Mouse (Mus musculus): ENCODE measurements around the gene Ikzf1.

Ikzf1 gene

GRCm38 (mm10) chr11:11690059-11690844, 5.4 kb downstream of the Ikzf1 start:
- DNase-seq (ENCODE audit: low read depth, low spot score) = no peak

GRCm38 (mm10) chr11:11690845-11691196, 6.0 kb downstream of the Ikzf1 start:
- no peak for DNase-seq (ENCODE audit: low read depth, low spot score)

GRCm38 (mm10) chr11:11691324-11692058, 6.7 kb downstream of the Ikzf1 start:
- no peak for DNase-seq (ENCODE audit: low read depth, low spot score)

GRCm38 (mm10) chr11:11692558-11693166, 7.9 kb downstream of the Ikzf1 start:
- no peak for DNase-seq (ENCODE audit: low read depth, low spot score)

DNA sequence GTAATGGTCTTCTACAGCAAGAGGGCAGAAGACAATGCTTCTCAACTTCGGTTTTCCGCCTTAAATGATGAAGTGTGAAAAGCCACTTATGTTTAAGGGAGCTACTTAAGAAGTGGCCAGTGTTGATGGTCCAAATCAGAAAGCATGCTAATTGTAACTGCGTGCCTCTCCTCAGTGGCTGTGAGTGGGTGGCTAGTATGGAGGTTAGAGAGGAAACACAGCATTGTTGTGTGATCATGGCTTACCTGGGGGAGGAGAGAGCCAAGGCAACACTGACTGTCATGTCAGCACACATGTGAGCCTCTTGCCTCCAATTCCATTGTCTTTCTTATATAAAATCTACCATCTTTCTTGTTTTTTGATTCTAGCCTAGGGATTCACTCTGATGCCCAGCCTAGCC, 8.6 kb downstream of the Ikzf1 start:
- DNase-seq (ENCODE audit: low read depth, low spot score) = no peak

DNA sequence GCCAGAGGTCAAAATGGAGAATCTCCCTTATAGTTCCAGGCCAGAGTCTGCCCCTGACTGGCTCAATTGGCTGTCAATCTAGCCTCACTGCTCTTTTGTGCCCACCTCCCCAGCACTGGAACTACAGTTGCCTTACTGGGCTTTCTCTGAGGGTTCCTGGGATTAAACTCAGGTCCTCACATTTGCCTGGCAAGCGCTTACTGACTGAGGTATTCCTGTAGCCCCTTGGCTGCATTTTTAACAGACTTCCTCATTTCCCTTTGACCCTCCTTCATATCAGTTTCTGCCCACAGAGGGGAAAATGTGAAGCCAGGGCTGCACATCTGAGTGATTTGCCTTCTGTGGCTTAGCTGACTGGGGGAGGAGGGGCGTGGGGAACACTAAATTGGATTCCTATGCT, 9.3 kb downstream of the Ikzf1 start:
- no peak for DNase-seq (ENCODE audit: low read depth, low spot score)

DNA sequence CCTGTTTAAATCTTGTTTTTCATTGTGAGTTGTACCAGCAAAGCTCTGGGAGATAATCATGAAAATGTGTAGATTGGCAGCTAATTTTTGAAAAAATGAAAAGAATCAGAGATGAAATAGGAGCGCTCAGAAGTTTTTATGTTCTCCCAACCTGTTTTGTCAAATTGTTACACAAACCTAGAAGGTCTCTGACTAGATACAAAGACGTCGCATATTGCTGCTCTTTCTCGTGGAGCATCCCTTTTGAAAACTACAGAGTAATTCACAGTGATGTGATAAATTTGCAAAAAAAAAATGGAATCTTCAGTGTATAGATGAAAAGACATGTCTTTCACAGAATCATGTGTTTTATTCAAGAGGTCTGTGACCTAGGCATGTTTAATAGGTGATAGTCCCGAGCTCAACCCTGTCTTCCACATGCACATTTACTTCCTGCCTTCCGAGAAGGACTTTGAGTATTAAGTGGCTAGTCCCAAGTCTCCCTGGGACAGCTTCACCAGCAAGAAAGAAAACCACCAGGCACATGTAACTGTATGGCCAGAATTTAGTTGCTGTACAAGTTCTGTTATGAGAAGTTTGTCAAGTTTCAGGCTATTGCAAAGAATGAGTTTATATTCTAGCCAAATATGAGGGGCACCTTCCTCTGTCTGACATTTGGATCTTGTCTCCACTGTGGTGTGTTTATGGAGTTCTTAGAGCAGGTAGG, 9.8 kb downstream of the Ikzf1 start:
- no peak for DNase-seq (ENCODE audit: low read depth, low spot score)

- no peak for DNase-seq (ENCODE audit: low read depth, low spot score)
These were observed 10.5 kb downstream of the Ikzf1 start for GRCm38 (mm10) chr11:11695211-11695887.

- no peak for DNase-seq (ENCODE audit: low read depth, low spot score)
These were observed 11.1 kb downstream of the Ikzf1 start for GRCm38 (mm10) chr11:11695907-11696306.

DNA sequence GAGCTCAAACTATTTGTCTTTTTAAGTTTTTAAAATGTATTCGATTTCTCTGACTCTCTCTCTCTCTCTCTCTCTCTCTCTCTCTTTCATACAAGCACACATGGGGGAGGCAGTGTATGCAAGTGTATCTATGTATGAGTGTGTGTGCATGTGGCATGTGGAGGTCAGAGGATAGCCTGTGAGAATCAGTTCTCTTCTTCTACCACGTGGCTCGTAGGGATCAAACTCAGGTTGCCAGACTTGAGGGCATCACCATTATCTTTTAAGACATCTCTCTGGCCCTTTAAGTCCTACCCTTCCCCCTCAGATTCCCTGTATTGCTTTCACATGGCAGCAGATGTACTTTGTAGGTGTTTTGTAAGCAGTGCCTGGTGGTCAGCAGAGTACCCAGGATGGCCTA, 12.0 kb downstream of the Ikzf1 start:
- DNase-seq (ENCODE audit: low read depth, low spot score) = no peak

DNA sequence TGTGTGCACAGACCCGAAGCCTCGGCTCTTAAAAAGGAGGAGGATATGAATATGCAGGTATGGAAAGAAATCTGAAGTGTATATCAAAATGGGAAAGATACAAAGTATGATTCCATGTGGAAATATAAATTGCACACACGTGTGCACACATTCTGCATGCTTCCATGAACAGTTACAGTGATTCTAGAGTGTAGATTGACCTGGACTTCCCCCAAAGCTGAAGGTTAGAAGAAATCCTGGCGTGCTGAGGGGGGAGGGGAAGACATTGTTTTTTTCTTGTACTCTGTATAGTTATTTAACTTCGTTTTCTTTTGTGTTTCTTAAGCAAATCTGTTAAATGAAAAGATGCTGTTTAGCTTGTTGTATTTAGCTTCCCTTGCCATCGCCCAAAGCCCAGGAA, 16.6 kb downstream of the Ikzf1 start:
- DNase-seq (ENCODE audit: low read depth, low spot score) = no peak

DNA sequence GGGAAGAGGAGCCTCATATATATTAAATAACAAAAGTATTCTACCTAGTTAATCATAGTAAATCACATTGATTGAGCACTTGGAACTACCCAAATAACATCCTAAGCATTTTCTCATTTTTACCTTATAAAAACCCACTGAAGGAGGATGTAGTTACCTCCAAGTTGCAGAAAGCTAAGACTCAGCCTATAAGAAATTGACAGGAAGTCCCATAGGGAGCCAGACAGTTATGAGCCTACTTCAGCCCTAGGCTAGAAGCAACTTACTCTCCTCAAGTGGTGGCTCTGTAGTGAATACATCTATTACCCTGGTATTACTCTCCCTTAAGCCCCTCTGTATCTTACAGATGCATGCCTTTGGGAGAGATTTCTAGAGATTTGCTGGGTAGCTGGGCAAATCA, 19.0 kb downstream of the Ikzf1 start:
- DNase-seq (ENCODE audit: low read depth, low spot score) = no peak

DNA sequence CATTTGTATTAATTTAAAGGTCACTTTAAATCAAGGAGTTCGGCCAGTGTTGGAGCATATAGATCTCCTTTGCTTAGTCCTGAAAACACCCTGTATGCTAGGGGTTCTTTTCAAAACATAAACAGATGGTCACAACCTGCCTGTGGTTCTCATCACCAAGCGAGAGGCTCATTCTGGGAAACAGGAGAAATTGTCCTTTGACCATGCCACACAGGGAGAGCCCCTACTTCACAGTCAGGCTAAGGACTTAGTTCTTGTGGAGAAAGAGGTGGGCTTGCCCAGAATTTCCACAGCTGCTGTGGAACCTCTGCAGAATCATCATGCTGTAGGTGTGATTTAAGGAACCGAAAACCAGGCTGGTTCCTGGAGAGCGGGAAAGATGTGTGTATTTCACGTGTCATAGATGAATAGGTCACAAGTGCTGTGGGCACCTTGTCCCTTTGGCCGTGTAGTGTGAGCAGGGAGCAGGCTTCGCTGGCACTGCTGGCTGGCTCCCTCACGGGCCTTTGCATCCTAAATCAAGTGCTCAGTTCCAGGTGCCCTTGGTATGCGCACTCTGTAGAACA, 23.4 kb downstream of the Ikzf1 start:
- no peak for DNase-seq (ENCODE audit: low read depth, low spot score)

GRCm38 (mm10) chr11:11709311-11709710, 24.5 kb downstream of the Ikzf1 start:
- DNase-seq (ENCODE audit: low read depth, low spot score) = no peak

DNA sequence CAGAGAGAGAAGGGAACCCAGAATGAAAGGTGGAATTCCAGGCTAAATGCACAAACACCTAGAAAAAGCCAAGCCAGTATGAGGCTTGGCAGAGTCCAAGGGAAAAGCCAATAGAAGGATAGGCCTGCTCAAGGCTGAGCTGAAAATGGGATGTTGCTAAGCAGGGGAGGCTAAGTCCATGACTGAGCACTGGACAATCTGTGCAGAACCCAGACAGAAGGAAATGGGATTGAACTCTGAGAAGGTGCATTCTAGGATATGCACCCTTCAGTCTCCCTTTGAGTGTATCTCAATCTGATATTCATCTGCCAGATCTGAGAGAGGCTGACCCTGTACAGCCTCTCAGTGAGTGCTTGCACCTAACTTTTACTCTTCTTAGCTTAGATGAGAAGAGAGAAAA, 25.9 kb downstream of the Ikzf1 start:
- no peak for DNase-seq (ENCODE audit: low read depth, low spot score)

DNA sequence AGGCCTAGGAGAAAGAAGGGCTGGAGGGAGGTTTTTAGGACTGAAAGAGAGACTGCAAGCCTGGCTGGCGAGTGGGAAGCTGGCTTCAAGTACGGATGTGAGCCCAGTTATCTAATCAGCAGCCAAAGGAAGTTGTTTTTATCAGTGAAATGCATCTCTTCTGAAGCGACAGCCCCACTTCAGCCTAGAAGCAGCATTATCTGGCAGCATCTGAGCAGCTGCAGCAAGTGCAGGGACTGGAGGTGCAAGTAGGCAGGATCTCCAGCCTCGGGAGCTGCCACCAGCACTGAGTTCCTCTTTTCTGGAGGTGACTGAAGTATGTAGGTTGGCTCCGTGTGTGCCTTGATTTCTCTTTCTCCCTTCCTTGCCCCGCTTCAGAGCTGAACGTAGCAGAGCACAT, 26.9 kb downstream of the Ikzf1 start:
- DNase-seq (ENCODE audit: low read depth, low spot score) = no peak

DNA sequence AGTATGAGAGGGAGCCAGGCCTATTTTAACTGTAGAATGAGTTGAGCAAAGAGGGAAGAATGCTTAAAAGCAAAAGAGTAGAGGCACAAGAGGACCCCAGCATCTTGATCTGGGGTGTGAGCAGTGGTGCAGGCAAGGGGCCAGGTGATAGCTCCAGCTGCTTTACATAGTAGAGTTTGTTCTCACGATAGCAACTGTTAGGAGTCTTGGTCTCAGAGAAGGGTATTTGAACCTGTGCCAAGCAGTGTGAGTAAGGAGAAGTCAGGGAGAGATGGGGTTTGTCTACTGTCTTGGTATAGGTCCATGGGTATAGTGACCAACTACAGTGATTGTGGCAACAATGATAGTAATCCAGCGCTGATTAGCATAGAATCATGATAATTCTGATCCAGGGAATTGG, 29.9 kb downstream of the Ikzf1 start:
- DNase-seq (ENCODE audit: low read depth, low spot score) = no peak

DNA sequence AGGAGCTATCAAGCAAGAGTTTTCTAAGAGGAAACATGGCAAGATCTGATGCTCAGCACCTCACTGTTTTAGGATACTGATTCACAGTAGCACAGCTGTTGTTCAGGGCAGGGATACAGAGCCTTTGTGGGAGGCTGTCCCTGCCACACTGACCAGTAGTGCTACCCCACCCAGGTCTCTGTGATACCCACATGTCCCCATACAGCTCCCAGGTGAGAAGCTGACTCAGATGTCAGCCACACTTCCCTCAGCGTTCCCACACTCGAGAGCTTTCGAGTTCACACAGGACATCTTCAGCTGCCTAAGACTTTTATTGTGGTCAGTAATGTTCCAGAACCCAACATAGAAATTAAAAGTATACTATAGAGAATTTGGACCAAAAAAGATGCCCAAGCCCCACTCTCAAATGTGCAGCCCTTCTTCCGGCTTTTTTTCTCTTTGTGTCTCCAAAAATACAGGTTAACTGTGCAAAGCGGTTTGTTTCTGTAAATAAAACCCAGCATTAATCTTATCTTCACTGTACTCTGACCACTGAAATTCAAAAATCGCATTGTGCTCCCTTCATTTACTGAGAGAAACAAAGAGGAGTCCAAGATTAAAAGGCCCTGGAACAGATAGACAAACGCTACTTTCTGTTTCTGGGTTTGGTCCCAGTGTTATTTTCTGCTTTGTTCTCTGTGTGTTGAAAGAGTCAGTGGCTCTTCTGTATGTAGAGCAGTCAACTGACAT, 31.3 kb downstream of the Ikzf1 start:
- no peak for DNase-seq (ENCODE audit: low read depth, low spot score)

- no peak for DNase-seq (ENCODE audit: low read depth, low spot score)
These were observed 31.9 kb downstream of the Ikzf1 start for GRCm38 (mm10) chr11:11716692-11717037.

DNA sequence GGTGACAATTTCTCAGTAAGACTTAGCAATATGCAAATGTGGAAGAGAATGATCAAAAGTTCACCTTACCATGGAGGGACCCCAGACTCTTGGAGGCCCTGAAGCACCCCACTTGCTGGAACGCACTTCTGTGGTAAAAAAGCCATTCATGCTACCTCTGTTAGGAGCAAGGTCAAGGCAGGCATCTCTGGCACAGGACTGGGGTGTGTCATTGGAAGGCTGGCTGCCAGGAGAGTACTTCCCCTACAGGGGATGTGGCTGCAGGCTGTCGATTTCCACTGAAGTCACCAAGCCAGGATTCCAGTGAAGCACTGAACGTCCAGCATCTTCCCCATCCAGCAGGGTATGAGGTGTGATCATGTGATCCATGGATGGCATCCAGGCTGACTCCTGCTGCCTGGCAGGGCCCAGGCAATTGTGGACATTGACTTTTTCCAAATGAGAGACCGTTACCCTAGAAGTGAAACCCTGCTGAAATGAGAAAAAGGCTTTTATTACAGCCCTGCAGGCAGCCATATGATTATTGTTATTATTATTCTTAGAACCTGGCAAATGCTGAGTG, 32.9 kb downstream of the Ikzf1 start:
- DNase-seq (ENCODE audit: low read depth, low spot score) = no peak

All from telencephalon, adult 2 months (tissue).